Mouse (Mus musculus) olfactory bulb, adult 2 months (tissue): Measurements from ENCODE around the gene Dscaml1. TPM values are rescaled to one million over a fixed set of nuclear protein-coding genes. Genes with fewer than 3 reads are reported as not detected.
A peak's percentile ranks its signal among the peaks of the same experiment; 100 is the strongest.

ENCODE experiments used
- H3K27ac ChIP-seq: fragments of 200-500 bp; 2 replicates; pipeline ENCODE4 v1.5.1; 2012; ENCODE audit warnings: low read depth, low read length; ENCODE audit not compliant: insufficient read depth
- H3K4me1 ChIP-seq: fragments of 200-500 bp; 2 replicates; pipeline ENCODE4 v1.6.1; 2012; ENCODE audit warnings: low read length; ENCODE audit not compliant: control insufficient read depth, insufficient read depth
- H3K4me3 ChIP-seq: fragments of 200-500 bp; 2 replicates; pipeline ENCODE4 v1.5.1; 2012; ENCODE audit warnings: mild to moderate bottlenecking, low read depth, low read length, moderate library complexity; ENCODE audit not compliant: insufficient read depth
- CTCF ChIP-seq: fragments of 200-500 bp; IDR thresholded peaks from 2 replicates; pipeline ENCODE4 v1.5.1; 2012; ENCODE audit warnings: low read depth, mild to moderate bottlenecking, low read length, moderate library complexity; ENCODE audit not compliant: insufficient read depth
- POLR2A ChIP-seq: fragments of 200-500 bp; IDR thresholded peaks from 2 replicates; pipeline ENCODE4 v1.6.1; 2012; ENCODE audit warnings: mild to moderate bottlenecking, low read depth, low read length, moderate library complexity; ENCODE audit not compliant: insufficient read depth
- WGBS: fragments of 180-500 bp; shearing (Covaris S2); methylation state at CpG from one replicate; pipeline ENCODE4 v1.1.7; 2018; 5-methylcytosine and 5-hydroxymethylcytosine counted together
- polyA plus RNA-seq: library from polyadenylated mRNA; stranded (reverse); fragments of >200 nt; gene quantifications from 2 replicates; pipeline ENCODE4 v1.2.4, GENCODE M21; 2012; ENCODE audit warnings: low replicate concordance; ENCODE audit not compliant: missing spikeins, insufficient read depth, insufficient read length

Dscaml1 gene
- not detected in 2 replicates for polyA plus RNA-seq

DNA sequence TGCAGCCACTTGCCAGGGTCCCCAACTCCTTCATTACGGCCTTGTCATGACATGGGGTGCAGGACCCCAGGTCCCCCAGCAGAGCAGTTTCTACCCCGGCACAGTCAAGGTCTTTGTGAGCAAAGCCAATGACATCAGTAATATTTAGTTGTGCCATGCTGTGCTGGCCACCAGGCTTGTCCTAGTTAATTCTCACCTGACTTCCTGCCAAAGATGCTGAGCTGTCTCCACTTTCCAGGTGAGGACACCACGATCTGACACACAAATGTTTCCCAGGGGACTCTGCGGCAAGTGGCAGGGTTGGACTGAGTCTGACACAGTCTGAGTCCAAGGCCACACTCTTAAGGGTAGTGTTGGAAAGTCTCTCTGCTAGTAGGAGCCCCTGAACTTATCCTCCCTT lies at the start of gene Dscaml1:
Gene Dscaml1 (plus strand): TSS at position 173 of the 400 bp plus-strand sequence.
- TF ChIP-seq CTCF (no peak), POLR2A (no peak)
- no peaks in the 10 kb centered on the region for H3K4me1 ChIP-seq
- no peak within 1 kb of the TSS for H3K27ac ChIP-seq
- no peak within 1 kb of the TSS for H3K4me3 ChIP-seq
- 91% methylated on average over 4 of the region's 4 CpGs for WGBS

DNA sequence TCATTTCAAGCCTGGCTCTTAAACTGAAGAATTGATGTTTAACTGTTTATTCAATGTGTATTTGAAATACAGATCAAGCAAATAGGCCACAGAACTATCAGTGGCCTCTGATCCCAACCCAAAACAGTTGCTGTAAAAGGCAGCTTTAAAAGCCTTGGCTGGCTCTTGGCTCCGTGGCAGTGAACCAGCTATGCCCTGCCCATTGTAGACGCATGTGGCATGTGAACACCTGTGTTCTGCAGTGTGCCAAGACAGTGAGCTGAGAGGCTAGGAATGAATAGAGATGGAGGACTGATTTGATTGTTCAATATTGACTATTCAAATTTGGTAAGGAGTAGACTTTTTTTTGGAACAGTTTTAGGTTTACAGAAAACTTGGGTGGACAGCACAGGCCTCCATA lies 49.5 kb upstream of the Dscaml1 start:
- whole genome bisulfite sequencing = 63% methylated on average over 2 of the region's 2 CpGs
- H3K4me1 ChIP-seq = peaks cover 23% of the 10 kb centered on the region
- H3K4me3 ChIP-seq = no peak overlapping the region
- no peak overlapping the region for H3K27ac ChIP-seq
- TF ChIP-seq CTCF = no peak
- TF ChIP-seq POLR2A = no peak

DNA sequence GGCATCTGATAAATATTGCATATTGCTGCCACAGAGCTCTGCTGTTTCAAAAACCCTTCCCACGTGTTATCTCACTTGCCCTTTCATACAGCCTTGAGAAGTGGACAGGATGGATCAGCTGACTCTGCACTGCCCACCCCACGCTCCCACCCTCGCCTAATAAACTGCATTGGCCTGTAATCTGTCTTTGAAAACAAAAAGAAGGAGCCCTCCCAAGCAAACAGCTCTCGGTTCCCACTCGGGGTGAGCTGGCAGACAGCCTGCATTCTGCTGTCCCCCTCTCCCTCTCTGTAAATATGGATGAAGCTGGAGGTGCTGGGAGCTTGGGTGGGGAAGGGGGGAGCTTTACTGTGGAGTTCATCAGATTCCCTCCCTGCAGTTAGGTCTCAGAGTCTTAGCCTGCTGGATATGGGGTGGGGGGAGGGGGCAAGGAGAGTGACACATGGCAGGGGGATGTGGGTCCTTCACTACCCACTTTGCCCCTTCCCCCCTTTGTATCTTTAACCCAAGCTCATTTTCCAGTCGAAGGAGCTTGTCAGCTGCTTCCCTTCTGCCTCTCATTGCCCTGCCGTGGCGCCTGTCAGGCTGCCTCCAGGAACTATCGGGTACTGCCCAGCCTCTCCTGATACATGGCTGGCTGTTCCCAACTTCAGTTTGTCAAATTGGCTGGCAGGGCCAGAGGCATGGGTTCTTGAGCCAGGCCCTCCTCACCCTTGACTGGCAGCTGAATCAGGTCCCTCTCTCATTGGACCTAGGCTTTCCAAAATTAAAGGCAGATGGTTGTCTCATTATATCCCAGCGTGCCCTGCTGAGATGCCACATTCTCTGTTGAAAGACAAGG lies 45.8 kb upstream of the Dscaml1 start:
- H3K27ac ChIP-seq = no peak overlapping the region
- TF ChIP-seq POLR2A = no peak
- no peak for TF ChIP-seq CTCF
- WGBS = 37% methylated on average over 10 of the region's 10 CpGs
- peaks cover 21% of the 10 kb centered on the region for H3K4me1 ChIP-seq
- H3K4me3 ChIP-seq = no peak overlapping the region

DNA sequence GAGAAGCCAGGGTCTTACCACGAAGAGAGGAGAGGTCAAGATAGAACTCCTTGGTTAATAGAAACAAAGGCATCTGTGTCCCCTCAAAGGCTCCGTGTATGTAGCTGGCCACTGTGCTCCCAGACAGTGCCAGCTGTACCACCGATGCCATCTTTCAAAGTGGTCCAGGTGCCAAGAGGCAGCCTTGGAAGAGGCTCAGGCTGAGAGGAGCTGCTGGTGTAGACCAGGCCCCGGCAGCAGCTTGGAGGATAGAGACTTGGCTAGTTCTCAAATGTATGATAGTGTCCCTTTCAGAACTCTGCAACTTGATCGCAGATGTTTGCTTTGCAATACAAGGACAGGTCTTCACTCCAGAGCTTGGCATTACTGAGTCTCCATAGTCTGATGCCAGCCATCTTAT lies 44.1 kb upstream of the Dscaml1 start:
- H3K27ac ChIP-seq = no peak overlapping the region; the same call in 1 of the 2 replicates
- WGBS = 58% methylated on average over 5 of the region's 5 CpGs

DNA sequence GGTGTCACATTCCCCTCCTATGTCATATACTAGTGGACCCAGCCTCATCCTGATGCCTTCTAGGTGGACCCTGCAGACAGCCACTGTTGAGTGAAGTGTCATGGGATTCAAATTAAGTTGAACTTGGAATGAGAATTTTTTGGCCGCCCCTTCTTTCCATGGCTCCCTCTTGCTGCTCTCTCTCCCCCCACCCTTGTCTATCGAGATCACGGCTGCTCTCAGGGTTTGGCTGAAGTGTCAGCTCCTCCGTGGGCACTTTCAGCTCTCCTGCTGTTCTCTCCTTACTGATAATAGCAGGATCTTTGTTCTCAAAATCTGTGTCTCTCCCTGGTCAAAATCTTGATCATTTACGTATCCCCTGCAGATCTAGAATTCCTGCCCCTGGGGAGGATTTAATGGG lies 43.6 kb upstream of the Dscaml1 start:
- 77% methylated on average over 5 of the region's 5 CpGs for WGBS
- H3K27ac ChIP-seq = no peak overlapping the region

More for the DNA sequence above, 44.1 kb upstream of the Dscaml1 start:
- Histone ChIP-seq H3K4me3 (no peak overlapping the region), H3K4me1 (peaks cover 21% of the 10 kb centered on the region)
- TF ChIP-seq CTCF (no peak), POLR2A (no peak)

DNA sequence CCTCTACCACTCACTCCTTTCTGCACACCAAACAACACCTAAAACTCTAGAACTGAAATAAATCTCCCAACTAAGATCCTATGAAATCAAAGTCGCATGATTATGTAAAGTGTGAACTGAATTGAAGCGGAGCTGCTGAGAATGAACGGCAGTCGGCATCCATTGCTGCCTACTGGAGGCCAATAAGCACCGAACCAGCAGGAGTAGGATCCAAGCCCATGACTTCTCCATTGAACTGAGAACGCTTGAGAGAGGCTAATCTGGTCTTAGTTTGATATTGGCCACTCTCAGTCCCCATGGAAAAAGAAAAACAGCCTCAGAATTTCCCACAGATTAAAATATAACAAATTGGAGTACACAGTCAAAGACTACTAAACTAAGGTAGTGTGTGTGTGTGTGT lies 42.5 kb upstream of the Dscaml1 start:
- no peak overlapping the region for H3K4me3 ChIP-seq
- WGBS = 91% methylated on average over 6 of the region's 6 CpGs
- H3K4me1 ChIP-seq = peaks cover 24% of the 10 kb centered on the region
- no peak overlapping the region for H3K27ac ChIP-seq
- TF ChIP-seq CTCF (no peak), POLR2A (no peak)

More for the DNA sequence above, 43.6 kb upstream of the Dscaml1 start:
- no peak overlapping the region for H3K4me3 ChIP-seq
- H3K4me1 ChIP-seq = peaks cover 21% of the 10 kb centered on the region
- TF ChIP-seq CTCF (no peak), POLR2A (no peak)

DNA sequence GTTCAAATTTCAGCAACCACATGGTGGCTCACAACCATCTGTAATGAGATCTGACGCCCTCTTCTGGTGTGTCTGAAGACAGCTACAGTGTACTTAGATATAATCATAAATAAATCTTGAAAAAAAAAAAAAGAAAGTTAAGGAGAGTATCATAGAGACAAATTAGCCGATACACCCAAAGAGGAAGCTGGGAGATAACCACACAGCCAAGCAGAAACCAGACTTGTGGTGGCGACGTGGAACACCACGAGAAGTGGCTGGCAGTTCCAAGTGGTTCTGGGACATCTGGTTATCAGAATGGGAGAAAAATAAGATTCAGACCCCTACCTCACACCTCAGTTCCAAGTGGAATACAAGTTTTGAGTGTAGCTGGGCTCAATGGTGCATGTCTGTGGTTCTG lies 39.7 kb upstream of the Dscaml1 start:
- H3K27ac ChIP-seq = no peak overlapping the region
- H3K4me3 ChIP-seq = no peak overlapping the region
- TF ChIP-seq POLR2A (no peak), CTCF (no peak)
- 89% methylated on average over 5 of the region's 5 CpGs for WGBS
- peaks cover 7% of the 10 kb centered on the region; the same call in 1 of the 2 replicates for H3K4me1 ChIP-seq

DNA sequence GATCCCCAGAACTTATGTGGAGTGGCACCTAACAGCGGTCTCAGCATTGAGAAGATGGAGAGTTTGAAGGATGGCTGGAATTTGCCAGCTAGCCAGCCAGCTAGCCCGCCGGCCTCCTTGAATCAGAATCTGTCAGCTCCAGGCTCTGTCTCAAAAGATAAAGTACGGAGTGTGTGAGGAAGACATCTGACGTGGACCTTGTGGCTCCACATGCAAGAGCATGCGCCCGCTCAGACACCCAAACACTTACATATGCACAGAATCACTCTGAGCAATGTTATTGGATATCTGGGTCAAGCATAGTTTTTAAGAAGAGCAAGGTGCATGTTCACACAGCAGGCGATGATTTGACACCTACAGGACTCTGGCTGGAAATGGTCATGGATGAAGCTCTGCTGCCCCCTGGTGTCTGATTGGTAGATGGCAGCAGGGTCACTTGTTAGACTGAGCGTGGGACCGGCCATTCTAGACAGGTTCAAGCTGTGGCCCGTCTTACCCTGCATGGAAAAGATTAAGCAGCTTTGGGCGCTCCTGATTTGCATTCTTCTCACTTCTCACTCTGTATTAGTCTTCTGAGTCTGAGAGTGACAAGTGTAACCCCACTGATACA lies 37.9 kb upstream of the Dscaml1 start:
- 40% methylated on average over 12 of the region's 12 CpGs for WGBS
- Histone ChIP-seq H3K4me3 (no peak overlapping the region), H3K27ac (no peak overlapping the region), H3K4me1 (peaks cover 2% of the 10 kb centered on the region; the same call in 1 of the 2 replicates)
- TF ChIP-seq POLR2A (no peak), CTCF (peak; percentile 75)

DNA sequence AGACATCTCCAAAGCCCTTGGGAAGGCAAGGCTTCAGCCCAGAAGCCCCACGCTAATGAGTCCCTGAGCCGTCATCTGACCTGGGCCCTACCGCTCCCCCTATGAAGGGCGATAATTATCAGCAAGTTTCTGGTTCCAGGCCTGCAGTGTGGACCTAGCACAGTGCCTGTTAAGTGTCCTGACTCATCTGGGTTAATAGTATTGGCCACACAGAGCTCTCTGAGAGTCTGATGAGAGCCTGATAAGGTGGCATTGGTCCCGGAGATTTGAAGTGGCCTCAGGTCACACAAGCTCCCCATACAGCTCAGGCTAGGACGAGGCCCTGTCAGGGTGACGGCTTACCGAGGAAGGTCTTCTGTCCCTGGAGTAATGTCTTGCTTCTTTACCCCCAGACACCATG lies 36.8 kb upstream of the Dscaml1 start:
- no peak for TF ChIP-seq CTCF
- no peak for TF ChIP-seq POLR2A
- no peak overlapping the region for H3K4me3 ChIP-seq
- H3K27ac ChIP-seq = no peak overlapping the region
- WGBS = 92% methylated on average over 8 of the region's 8 CpGs
- H3K4me1 ChIP-seq = peaks cover 2% of the 10 kb centered on the region; the same call in 1 of the 2 replicates
